Mouse (Mus musculus): ENCODE results near the gene Sec11a.
A peak's percentile ranks its signal among the peaks of the same experiment; 100 is the strongest.

The Sec11a gene

DNA sequence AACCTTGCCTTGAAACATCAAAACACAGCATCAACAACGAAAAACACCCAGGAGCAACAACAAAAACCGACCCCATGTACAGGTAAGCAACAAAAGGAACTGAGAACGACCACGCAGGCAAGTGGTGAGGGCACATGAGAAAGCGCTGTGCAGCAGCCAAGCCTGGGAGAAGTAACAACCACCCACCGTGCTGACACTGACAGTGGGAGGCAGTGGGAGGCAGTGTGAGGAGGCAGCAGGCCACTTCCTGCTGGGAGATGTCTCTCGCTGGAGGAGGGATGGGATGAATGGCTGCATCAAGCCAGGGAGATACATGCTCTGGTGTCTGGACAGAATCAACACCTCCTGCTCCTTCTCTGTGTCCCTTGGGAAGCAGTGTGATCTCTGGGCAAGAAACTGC is 50.4 kb downstream of the Sec11a start:
- no peak for DNase-seq (ENCODE audit: low read depth)

DNA sequence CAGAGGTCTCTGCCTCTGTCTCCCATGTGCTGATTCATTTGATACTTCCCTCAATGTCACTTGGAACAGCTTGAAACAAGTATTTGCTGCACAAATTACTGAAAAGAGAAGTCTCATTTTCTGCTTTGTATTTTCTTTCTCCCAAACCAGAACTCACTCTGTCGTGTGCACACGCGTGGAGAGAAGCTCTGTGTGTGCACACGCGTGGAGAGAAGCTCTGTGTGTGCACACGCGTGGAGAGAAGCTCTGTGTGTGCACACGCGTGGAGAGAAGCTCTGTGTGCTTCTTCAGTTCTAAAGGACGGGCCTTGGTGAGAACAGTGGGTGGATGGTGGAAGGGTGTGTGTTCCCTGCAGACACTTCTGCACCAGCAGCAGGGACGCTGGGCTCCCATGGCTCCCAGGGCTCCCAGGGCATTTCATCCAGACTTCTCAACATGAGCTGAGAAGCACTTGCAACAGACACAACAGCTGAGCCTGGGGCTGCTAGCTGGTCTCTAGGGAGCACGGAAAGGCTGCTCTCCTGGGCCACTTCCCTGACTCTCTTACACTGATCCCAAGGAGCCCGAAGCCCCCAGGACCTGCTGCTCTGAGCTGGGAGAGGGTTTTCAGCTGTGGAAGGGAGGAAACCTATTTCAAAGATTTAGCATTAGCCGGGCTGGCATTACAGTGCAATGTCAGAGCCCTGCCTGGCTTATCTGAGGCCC is 52.6 kb downstream of the Sec11a start:
- DNase-seq (ENCODE audit: low read depth), result no peak

DNA sequence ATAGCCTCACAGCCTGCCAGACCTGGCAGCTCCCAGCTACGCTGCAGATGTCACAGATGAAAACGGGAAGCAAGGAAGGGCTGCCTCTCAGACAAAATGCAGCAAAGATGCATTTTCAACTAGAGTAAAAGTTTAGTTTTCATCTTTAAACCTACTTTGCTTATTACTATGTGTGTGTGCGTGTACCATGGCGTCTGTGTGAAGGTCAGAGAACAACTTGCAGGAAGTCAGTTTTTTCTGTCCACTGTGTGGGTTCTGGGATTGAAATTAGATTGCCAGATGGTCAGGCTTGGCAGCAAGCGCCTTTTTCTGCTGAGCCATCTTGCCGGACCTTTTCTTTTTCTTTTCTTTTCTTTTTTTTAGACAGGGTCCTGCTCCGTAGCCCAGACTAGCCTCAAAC is 53.4 kb downstream of the Sec11a start:
- DNase-seq (ENCODE audit: low read depth), result no peak

DNA sequence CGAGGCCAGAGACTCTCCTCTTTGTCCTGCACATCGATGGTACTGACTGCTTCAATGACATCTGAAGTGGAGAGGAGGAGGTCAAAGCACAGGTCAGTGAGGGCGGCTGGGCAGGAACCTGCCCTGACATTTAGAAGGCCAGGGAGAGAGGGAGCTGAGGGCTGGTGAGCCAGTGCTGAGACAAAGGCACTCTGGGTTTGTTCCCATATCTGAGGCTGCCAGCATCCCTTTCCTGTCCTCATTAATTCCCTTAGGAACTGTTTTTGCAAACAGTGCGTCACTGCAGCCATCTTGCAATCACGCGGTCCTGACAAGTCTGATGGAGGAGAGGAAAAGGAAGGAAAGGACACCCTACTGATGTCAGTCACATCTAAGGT is 53.8 kb downstream of the Sec11a start:
- DNase-seq (ENCODE audit: low read depth), result no peak

DNA sequence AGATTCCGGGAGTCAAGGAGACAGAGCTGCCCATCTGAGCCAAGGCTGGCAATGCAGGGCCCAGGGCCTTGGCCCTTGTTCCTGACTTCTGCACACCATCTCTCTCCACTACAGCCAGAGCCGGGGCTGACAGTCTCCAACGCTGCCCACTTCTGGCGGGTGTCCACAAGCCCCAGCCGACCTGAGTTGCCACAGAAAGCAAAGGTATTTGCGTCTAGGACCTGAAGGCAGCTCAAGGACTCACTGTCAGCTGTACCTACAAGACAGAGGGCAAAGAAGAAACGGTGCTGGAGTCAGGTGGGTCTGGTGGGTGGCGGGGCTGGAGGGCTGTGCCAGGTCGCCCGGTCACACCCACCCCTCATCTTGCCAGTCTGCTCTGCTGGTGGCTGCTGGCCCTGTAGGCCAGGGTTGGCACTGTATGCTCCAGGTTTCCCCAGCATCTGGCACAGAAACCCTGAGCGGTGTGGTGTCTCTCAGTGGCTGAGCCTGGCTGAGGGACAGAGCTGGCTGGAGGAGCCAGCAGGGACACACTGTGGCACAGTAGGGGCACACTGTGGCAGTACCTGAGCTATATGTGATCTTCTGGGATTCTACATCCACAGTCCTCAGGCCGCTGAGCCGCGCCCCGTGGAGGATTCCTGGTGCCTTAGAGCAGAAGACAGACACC is 54.4 kb downstream of the Sec11a start:
- no peak for DNase-seq (ENCODE audit: low read depth)

DNA sequence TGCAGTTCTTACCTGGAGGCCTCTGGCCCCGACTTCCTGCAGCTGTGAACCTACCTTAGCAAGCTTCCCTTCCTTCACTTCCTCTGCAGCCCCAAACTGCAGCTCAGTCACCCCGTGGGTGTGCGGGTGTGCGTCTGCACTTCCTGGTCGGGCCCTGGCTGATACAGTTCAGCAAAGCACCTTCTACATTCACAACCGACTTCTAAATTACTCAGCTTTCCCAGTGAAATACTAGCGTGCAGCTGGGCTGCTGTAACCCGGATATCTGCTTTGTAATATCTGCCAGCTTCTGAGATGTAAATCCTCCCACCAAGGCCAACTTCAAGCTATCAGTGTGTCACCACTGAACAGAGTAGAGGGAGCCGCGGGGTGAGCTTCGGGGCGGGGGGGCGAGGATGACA is 57.7 kb downstream of the Sec11a start:
- no peak for DNase-seq (ENCODE audit: low read depth)

DNA sequence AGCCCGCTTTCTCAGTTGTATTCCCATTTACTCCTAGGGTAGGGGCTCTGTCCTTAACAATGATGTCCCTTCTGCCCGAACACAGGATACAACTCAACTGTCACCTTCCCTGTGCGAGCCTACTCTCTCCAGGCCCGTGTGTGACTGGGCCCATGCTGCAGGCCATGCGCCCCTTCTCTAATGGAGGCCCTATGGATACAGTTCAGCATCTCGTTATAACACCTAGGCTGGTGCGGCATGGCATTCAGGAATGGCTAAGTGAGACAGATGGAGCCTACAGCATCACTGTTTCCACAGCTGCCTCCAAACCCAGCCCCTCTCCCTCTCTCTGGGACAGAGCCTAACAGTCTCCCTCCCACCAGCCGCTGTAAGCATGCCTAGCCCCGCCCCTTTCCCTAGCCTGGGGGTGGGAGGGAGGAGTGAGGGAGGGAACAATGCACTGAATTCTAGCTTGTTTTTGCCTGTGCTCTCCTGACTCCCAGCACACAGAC is 58.5 kb downstream of the Sec11a start:
- peak; percentile 73 for DNase-seq (ENCODE audit: low read depth)

DNA sequence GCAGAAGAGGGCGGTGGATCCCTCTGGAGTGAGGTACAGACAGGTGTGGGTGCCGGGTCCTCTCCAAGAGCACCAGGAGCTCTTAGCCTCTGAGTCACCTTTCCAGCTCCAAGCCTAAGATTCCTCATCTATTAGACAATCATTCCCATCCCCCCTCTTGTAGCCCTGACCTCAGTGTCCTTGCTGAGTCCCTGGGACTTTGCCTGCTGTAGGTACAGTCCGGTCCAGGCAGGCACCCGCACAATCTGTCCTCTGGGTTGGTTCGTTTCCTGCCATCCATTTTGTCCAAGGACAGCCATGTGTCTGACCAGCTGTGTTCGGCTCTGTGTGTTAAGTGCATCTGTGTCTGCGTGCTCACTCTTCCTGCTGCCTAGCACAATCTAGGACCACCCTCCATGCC is 59.0 kb downstream of the Sec11a start:
- DNase-seq (ENCODE audit: low read depth), result no peak

DNA sequence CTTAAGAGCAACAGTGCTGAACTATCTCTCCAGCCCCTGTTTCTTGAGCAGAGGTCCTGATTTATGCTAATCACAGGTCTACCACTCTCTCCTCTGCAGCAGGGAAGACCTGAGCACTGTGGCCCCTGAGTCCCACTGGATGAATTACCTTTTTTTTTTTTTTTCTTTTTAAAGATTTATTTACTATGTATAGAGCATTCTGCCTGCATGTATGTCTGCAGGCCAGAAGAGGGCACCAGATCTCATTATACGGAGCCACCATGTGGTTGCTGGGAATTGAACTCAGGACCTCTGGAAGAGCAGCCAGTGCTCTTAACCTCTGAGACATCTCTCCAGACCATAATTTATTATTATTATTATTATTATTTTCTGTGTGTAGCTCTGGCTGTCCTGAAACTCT is 61.9 kb downstream of the Sec11a start:
- DNase-seq (ENCODE audit: low read depth), result no peak

DNA sequence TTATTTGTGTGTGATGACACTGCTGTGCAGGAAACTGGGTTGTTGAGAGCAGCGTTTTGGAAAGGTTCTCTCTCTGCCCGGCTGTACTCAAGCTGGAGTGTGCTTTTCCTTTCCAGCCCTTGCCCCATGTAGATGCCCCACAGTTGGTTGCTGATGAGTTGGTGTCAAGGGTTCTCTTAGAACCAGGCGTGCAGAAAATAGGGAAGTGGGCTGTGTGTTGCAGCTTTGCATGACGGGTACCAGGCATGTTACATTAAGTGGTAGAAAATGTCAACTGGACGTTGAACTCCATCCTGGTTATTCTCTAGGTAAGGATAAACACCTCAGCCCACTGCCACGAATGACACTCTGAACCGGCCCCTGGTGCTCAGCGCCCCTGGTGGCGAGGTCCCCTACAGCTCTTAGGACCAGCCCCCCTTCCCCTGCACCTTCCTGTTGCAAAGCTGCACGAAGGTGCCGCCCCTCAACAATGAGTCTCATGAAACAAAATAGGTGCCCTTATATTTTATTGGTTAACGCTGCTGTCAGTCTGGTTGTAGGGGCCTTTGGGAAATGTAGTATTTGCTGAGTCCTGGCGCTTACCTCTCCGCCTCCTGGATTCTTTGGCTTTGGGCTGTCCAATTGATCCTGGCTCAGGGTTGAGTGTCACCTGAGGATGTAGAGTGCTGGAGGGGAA is 64.6 kb downstream of the Sec11a start:
- DNase-seq (ENCODE audit: low read depth), result no peak

DNA sequence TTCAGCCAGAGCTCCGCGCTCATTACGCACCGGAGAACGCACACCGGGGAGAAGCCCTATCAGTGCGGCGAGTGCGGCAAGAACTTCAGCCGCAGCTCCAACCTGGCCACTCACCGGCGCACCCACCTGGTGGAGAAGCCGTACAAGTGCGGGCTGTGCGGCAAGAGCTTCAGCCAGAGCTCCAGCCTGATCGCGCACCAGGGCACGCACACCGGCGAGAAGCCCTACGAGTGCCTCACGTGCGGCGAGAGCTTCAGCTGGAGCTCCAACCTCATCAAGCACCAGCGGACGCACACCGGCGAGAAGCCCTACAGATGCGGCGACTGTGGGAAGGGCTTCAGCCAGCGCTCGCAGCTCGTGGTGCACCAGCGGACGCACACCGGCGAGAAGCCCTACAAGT is 71.9 kb downstream of the Sec11a start:
- DNase-seq (ENCODE audit: low read depth), result no peak

DNA sequence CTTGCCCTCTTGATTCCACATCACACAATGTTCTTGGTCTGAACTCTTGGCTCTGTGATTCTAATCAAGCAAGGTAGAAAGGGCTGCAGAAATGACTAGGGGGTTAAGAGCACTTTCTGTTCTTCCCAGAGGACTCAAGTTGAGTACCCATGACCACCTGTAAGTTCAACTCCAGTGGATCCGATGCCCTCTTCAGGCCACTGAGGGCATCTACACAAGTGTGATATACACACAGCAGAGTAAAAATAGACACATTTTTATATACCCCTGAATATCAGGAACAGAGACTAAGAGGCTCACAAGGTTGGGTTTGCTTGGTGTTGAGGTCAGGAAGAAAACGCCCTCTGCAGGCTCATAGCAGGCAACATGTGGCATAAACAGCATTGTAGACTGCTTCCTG is 73.9 kb downstream of the Sec11a start:
- DNase-seq (ENCODE audit: low read depth), result no peak

DNA sequence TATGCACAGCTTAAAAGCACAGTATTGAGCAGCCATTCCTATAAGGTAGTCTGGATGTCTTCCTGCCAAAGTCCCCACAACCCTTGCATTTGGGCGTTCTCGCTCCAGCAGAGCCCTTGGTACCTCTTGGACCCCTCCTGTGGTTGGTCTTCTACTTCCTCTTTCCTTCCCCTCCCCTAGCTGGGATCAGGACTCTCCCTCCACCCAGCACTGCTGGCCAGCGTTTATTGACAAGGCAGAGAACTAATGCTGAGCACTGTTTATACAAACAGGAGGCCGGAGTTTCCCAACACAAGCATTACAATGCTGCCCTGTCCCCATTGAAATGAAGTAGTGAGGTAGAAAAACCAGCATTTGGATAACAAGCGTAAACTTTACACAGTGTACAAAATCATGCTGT is 74.5 kb downstream of the Sec11a start:
- no peak for DNase-seq (ENCODE audit: low read depth)

DNA sequence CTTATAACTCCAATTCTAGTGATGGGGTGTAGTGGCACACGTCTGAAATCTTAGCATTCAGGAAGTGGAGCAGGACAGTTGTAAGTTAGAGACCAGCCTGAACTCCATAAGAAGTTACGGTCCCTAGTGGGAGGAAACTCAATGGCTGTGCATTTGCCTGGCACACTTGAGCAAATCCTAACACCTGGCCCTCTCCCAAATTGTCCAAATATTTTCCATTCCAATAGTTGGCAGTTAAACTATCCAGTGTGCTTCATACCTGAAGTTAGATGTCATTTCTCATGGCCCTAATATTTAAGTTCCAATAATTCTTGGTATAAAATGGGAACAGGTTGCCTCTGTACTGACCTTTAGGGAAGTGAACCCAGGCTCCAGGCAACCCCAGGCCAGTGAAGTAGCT is 78.9 kb downstream of the Sec11a start:
- DNase-seq (ENCODE audit: low read depth), result no peak

DNA sequence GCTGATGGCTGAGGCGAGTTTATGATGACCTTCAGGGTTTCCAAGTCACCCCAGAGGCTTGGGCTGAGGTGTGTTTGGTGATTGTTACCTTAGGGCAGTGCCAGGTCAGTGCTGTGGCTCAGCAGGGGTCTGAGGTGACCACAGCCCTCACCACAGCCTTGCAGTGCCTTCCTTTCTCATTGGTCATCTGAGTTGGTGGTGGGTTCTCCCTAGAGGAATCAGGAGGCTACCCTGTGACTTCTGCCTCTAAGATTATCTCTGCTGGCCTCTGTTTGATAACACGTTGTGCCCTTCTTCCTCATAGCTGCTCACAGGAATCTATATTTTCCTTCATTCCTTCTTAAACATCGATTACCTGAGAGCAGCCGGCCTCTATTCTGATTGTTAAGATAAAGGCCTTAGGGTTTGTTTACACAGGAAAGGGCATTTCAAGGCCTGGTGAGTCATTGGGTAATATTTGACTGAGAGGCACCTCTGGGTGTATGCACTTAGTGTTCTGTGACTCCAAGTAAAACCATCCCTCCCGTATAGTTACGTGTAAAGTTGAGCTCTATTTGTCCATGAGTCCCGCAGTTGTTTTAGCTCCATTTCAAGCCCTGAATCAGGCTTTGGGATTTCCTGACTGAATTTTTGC is 80.9 kb downstream of the Sec11a start:
- DNase-seq (ENCODE audit: low read depth), result no peak

DNA sequence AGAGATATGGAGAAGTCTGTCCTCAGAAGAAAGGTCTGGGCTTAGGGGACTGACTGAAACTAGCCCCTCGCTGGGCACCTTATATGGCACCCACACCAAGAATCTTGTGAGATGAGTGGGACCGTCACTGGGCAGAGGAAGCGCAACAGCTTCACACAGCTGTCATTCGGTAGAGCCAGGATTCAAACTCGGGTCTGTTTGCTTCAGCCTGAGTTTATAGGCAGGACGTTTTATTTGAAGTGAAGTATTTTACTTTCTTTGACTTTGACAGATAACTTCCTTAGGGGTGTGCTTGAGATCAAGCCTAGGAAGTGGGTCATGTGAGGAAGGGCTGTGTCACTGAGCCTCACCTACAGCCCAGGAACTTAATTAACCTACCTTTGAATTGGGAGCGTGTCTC is 82.1 kb downstream of the Sec11a start:
- no peak for DNase-seq (ENCODE audit: low read depth)

DNA sequence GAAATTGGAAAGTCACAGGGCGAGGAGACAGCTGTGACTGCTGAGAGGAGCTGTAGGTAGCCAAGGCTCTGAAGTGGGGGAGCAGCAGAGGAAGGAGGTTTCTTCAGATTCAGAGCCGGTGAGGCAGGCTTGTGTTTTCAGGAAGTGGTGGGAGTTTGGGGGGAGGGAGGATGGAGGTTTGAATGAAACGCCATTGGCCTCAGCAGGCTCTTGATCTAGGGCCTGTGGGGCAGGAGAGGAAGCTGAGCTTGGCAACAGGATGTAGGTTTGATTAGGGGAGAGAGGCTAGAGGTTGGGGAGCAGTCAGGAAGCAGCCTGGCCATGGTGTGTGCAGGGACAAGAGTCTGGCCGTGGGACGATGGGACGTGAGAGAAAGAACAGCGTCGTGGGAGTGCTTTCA is 82.7 kb downstream of the Sec11a start:
- DNase-seq (ENCODE audit: low read depth), result no peak

DNA sequence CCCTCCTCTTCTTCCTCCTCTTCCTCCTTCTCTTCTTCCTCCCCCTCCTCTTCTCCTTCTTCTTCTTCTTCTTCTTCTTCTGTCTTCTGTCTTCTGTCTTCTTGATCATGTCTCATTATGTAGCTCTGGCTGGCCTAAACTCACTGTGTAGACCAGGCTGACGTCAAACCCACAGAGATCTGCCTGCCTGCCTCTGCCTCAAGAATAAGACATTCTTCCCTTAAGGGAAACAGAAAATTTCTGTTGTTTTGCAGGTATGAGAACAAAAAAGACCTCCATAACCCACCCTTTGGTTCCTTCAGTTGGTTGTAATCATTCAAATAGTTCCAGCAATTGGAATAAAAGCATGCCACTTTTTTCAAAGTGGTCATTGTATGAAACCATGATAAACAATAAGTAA is 83.4 kb downstream of the Sec11a start:
- no peak for DNase-seq (ENCODE audit: low read depth)

DNA sequence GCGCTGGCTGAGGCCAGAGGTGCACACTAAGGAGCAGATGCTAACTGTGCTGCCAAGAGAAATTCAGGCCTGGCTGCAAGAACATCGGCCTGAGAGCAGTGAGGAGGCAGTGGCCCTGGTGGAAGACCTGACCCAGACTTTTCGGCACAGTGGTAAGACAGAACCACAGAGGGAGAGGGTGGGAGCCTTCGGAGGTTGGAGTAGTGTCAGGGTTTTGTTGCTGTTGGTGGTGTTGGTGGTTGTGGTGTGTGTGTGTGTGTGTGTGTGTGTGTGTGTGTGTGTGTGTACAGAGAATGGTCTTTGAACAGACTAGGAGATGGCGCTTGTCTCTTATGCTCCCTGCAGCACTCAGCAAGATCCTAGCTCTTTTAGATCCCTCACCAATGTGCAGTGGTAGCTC is 84.1 kb downstream of the Sec11a start:
- no peak for DNase-seq (ENCODE audit: low read depth)

DNA sequence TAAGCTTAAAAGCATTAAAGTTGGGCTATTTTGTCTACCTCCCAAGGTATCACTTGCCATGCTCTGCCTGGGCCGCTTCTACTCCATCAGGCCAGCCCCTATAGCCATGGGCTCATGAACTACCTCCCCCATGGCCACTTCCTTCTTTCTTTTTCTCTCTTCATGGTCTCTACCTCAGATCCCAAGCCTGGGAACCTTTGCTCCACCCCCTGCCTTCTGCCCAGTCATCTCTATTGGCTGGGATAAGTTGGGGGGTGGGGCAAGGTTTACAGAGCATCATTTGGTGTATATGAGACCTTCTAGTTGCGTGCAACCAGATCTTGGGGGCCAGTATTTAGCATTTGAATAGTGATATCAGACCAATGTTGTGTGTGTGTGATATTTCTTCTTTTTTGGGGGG is 85.1 kb downstream of the Sec11a start:
- no peak for DNase-seq (ENCODE audit: low read depth)

DNA sequence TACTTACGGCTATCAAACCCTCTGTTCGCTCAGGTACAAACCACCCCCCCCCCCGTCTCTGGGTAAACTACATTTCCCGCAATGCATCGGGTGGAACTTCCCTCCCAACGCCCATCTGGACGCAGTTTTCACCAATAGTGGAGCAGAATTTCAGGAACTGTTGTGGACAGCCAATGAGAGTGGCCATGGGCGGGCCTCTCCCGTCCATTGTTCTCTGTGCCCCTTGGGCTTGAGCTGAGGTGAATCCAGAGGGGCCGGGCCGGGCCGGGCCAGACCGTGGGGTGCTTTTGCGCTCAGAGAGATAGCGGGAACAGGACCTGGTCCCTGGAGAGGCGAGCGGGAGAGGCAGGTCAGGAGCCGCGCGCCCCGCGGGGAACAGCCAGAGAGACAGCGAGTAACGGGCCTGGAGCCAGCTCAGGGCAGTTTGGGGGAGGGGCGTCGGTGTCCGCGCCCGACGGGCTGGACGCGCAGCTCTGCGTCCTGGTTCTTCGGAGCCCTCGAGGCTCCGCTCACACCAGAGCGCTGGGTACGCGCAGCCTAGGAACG is 86.8 kb downstream of the Sec11a start, which contains the start of gene Zscan2:
Gene Zscan2, plus strand, starts transcription at position 192 of the 546 bp plus-strand sequence.
- peak; percentile 79 for DNase-seq (ENCODE audit: low read depth)

DNA sequence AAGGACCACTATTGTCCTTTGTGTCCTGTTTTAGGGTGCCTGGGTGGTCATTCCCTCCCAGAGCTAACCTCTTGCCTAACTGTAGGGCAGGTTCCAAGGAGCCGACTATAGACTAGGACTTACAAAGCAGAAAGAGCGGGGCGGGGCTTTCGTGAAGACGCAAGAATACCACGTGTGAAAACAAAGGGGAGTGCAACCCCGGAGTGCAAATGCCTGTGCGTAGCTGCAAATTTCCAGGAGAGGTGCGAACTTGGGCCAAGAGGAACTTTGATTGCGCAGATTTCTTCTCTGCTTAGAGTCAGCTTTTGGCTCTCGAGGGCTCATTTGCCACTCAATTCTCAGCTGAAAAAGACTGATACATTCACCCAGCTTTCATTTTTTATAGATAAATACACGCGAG is 87.4 kb downstream of the Sec11a start:
- DNase-seq (ENCODE audit: low read depth), result no peak

DNA sequence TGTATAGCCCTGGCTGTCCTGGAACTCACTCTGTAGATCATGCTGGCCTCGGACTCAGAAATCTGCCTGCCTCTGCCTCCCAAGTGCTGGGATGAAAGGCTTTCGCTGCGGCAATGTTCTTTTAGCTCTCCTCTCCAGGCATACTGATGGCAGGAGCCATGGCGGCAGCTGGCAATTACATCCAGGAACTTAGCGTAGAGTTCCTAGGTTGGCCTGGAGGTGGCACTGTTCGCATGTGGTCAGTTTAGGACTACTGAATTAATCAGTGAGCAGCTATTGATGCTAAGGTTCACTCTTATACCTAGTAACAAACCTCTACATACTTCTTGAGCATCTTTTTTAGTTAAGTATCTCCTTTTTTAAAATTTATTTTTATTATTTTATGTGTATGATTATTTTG is 90.4 kb downstream of the Sec11a start:
- no peak for DNase-seq (ENCODE audit: low read depth)
